Mouse (Mus musculus) neural tube, embryonic 15.5 days (tissue): ENCODE results near the gene H2-Ob. TPM values are rescaled to one million over a fixed set of nuclear protein-coding genes. Genes with fewer than 3 reads are reported as not detected.
A peak's percentile ranks its signal among the peaks of the same experiment; 100 is the strongest.

ENCODE experiments used
- ATAC-seq: fragments of 200-750 bp; cut with Nextera tagmentation; 2 replicates; pipeline ENCODE4 v1.8.0; 2017; ENCODE audit warnings: mild to moderate bottlenecking, moderate TSS enrichment, moderate library complexity; ENCODE audit not compliant: low FRiP score
- H3K27ac ChIP-seq: fragments of 300-500 bp; sonication (generic); replicated peaks from 2 replicates; pipeline ENCODE4 v1.5.1; 2015; ENCODE audit warnings: mild to moderate bottlenecking, inconsistent platforms
- H3K27me3 ChIP-seq: fragments of 300-500 bp; sonication (generic); replicated peaks from 2 replicates; pipeline ENCODE4 v1.6.1; 2015; ENCODE audit warnings: inconsistent platforms
- H3K36me3 ChIP-seq: fragments of 300-500 bp; sonication (generic); 2 replicates; pipeline ENCODE4 v1.6.1; 2015; ENCODE audit warnings: inconsistent platforms
- H3K4me1 ChIP-seq: fragments of 300-500 bp; sonication (generic); 2 replicates; pipeline ENCODE4 v1.6.1; 2015; ENCODE audit warnings: inconsistent platforms
- H3K4me2 ChIP-seq: fragments of 300-500 bp; sonication (generic); 2 replicates; pipeline ENCODE4 v1.6.1; 2015; ENCODE audit warnings: inconsistent platforms, mild to moderate bottlenecking, moderate library complexity
- H3K4me3 ChIP-seq: fragments of 300-500 bp; sonication (generic); replicated peaks from 2 replicates; pipeline ENCODE4 v1.5.1; 2015; ENCODE audit warnings: mild to moderate bottlenecking, inconsistent platforms
- H3K9ac ChIP-seq: fragments of 300-500 bp; sonication (generic); replicated peaks from 2 replicates; pipeline ENCODE4 v1.6.1; 2015; ENCODE audit warnings: mild to moderate bottlenecking, inconsistent platforms
- H3K9me3 ChIP-seq: fragments of 300-500 bp; sonication (generic); replicated peaks from 2 replicates; pipeline ENCODE4 v1.6.1; 2016; ENCODE audit warnings: inconsistent platforms
- WGBS: fragments of 180-500 bp; shearing (Covaris S2); methylation state at CpG from one replicate; pipeline ENCODE4 v1.1.7; 2015; ENCODE audit warnings: mixed read lengths; 5-methylcytosine and 5-hydroxymethylcytosine counted together
- polyA plus RNA-seq: library from polyadenylated mRNA; unstranded; fragments of >200 nt; fragmentation: Nextera tagmentation; extraction: Ambion mirVana; gene quantifications from 2 replicates; pipeline ENCODE4 v1.2.1, GENCODE M21; 2015

H2-Ob gene
- polyA plus RNA-seq = 0.08 and 0.26 TPM in 2 replicates

GRCm38 (mm10) chr17:34238706-34239105, at the start of gene H2-Ob:
Gene H2-Ob (plus strand): TSS chr17:34238903.
- Histone ChIP-seq H3K4me2 (no peak within 1 kb of the TSS), H3K27ac (no peak within 1 kb of the TSS), H3K36me3 (no peaks in the 10 kb centered on the region), H3K27me3 (no peaks in the 10 kb centered on the region), H3K9me3 (no peaks in the 10 kb centered on the region; the same call in 1 of the 2 replicates), H3K4me3 (no peak within 1 kb of the TSS), H3K9ac (no peak within 1 kb of the TSS), H3K4me1 (no peaks in the 10 kb centered on the region)
- 73% methylated on average over 3 of the region's 3 CpGs for WGBS
- ATAC-seq = no peak

GRCm38 (mm10) chr17:34188986-34189385, 49.7 kb upstream of the H2-Ob start:
- no peak for ATAC-seq
- 77% methylated on average over 6 of the region's 6 CpGs for WGBS
- H3K27me3 ChIP-seq = peaks cover 89% of the 10 kb centered on the region

GRCm38 (mm10) chr17:34192852-34193251, 45.9 kb upstream of the H2-Ob start:
- H3K4me1 ChIP-seq = peaks cover 17% of the 10 kb centered on the region
- no peak for ATAC-seq
- no peak overlapping the region for H3K4me3 ChIP-seq
- H3K9me3 ChIP-seq = no peaks in the 10 kb centered on the region
- H3K4me2 ChIP-seq = no peak overlapping the region
- H3K27ac ChIP-seq = no peak overlapping the region
- H3K27me3 ChIP-seq = peaks cover 94% of the 10 kb centered on the region
- WGBS = 26% methylated on average over 16 of the region's 16 CpGs
- no peaks in the 10 kb centered on the region for H3K36me3 ChIP-seq
- H3K9ac ChIP-seq = no peak overlapping the region

More at GRCm38 (mm10) chr17:34188986-34189385, 49.7 kb upstream of the H2-Ob start:
- Histone ChIP-seq H3K4me3 (no peak overlapping the region), H3K9ac (no peak overlapping the region), H3K36me3 (no peaks in the 10 kb centered on the region), H3K27ac (no peak overlapping the region), H3K4me2 (no peak overlapping the region), H3K9me3 (no peaks in the 10 kb centered on the region), H3K4me1 (peaks cover 18% of the 10 kb centered on the region)

GRCm38 (mm10) chr17:34193468-34193867, 45.2 kb upstream of the H2-Ob start:
- H3K4me3 ChIP-seq = no peak overlapping the region
- no peaks in the 10 kb centered on the region for H3K36me3 ChIP-seq
- H3K27me3 ChIP-seq = peaks cover 95% of the 10 kb centered on the region
- no peak overlapping the region for H3K27ac ChIP-seq
- WGBS = 57% methylated on average over 8 of the region's 8 CpGs
- ATAC-seq = no peak
- peaks cover 18% of the 10 kb centered on the region for H3K4me1 ChIP-seq
- H3K9ac ChIP-seq = no peak overlapping the region
- H3K9me3 ChIP-seq = no peaks in the 10 kb centered on the region
- no peak overlapping the region for H3K4me2 ChIP-seq

GRCm38 (mm10) chr17:34194723-34195122, 44.0 kb upstream of the H2-Ob start:
- peaks cover 93% of the 10 kb centered on the region for H3K27me3 ChIP-seq
- H3K9ac ChIP-seq = no peak overlapping the region
- no peak overlapping the region for H3K4me2 ChIP-seq
- H3K36me3 ChIP-seq = no peaks in the 10 kb centered on the region
- 88% methylated on average over 4 of the region's 4 CpGs for WGBS
- no peak for ATAC-seq
- no peaks in the 10 kb centered on the region for H3K9me3 ChIP-seq
- peaks cover 18% of the 10 kb centered on the region for H3K4me1 ChIP-seq
- H3K4me3 ChIP-seq = no peak overlapping the region
- H3K27ac ChIP-seq = no peak overlapping the region

GRCm38 (mm10) chr17:34196491-34196890, 42.2 kb upstream of the H2-Ob start:
- Histone ChIP-seq H3K4me1 (peaks cover 18% of the 10 kb centered on the region), H3K27ac (no peak overlapping the region), H3K4me3 (0 out of 2 replicates have a peak overlapping the region, but pooled peaks have one; percentile 43), H3K9ac (no peak overlapping the region), H3K36me3 (no peaks in the 10 kb centered on the region), H3K4me2 (peak overlapping the region; percentile 85; the same call in 1 of the 2 replicates), H3K9me3 (no peaks in the 10 kb centered on the region), H3K27me3 (peaks cover 93% of the 10 kb centered on the region)
- ATAC-seq = no peak
- WGBS = 29% methylated on average over 12 of the region's 12 CpGs

- H3K27me3 ChIP-seq = peaks cover 86% of the 10 kb centered on the region
- WGBS = 4% methylated on average over 41 of the region's 41 CpGs
Observed at GRCm38 (mm10) chr17:34196941-34197894, 41.5 kb upstream of the H2-Ob start, which contains the start of gene Psmb8. Gene Psmb8 (plus strand): TSS chr17:34197721.

GRCm38 (mm10) chr17:34197904-34198520, 40.7 kb upstream of the H2-Ob start:
- peak overlapping the region; percentile 52 for H3K9ac ChIP-seq

More at GRCm38 (mm10) chr17:34196941-34197894, 41.5 kb upstream of the H2-Ob start, which contains the start of gene Psmb8:
- Histone ChIP-seq H3K4me3 (peak within 1 kb of the TSS; percentile 43), H3K9ac (peak within 1 kb of the TSS; percentile 52), H3K4me1 (peaks cover 18% of the 10 kb centered on the region), H3K36me3 (no peaks in the 10 kb centered on the region), H3K27ac (no peak within 1 kb of the TSS), H3K9me3 (no peaks in the 10 kb centered on the region), H3K4me2 (peak within 1 kb of the TSS; percentile 85)
- peak; percentile 89 for ATAC-seq

GRCm38 (mm10) chr17:34198521-34198912, 40.2 kb upstream of the H2-Ob start:
- no peak overlapping the region for H3K9ac ChIP-seq
- H3K27me3 ChIP-seq = peaks cover 82% of the 10 kb centered on the region
- H3K9me3 ChIP-seq = no peaks in the 10 kb centered on the region
- H3K36me3 ChIP-seq = no peaks in the 10 kb centered on the region
- peak overlapping the region; percentile 85 for H3K4me2 ChIP-seq
- no peak overlapping the region for H3K27ac ChIP-seq
- peak overlapping the region; percentile 43 for H3K4me3 ChIP-seq
- ATAC-seq = no peak
- peaks cover 18% of the 10 kb centered on the region for H3K4me1 ChIP-seq
- WGBS = 10% methylated on average over 11 of the region's 11 CpGs

More at GRCm38 (mm10) chr17:34197904-34198520, 40.7 kb upstream of the H2-Ob start:
- H3K4me1 ChIP-seq = peaks cover 18% of the 10 kb centered on the region
- no peak overlapping the region for H3K27ac ChIP-seq
- peaks cover 80% of the 10 kb centered on the region for H3K27me3 ChIP-seq
- peak overlapping the region; percentile 85 for H3K4me2 ChIP-seq
- WGBS = 2% methylated on average over 32 of the region's 32 CpGs
- H3K36me3 ChIP-seq = no peaks in the 10 kb centered on the region
- H3K9me3 ChIP-seq = no peaks in the 10 kb centered on the region
- ATAC-seq = peak; percentile 43; the same call in 1 of the 2 replicates
- peak overlapping the region; percentile 43 for H3K4me3 ChIP-seq

GRCm38 (mm10) chr17:34199050-34199619, 39.6 kb upstream of the H2-Ob start:
- ATAC-seq = no peak
- H3K27ac ChIP-seq = no peak overlapping the region
- H3K9me3 ChIP-seq = no peaks in the 10 kb centered on the region
- H3K4me2 ChIP-seq = no peak overlapping the region
- WGBS = 67% methylated on average over 12 of the region's 12 CpGs
- H3K27me3 ChIP-seq = peaks cover 80% of the 10 kb centered on the region
- H3K4me3 ChIP-seq = no peak overlapping the region
- no peak overlapping the region for H3K9ac ChIP-seq
- H3K4me1 ChIP-seq = peaks cover 18% of the 10 kb centered on the region
- no peaks in the 10 kb centered on the region for H3K36me3 ChIP-seq

GRCm38 (mm10) chr17:34200047-34200446, 38.7 kb upstream of the H2-Ob start:
- WGBS = 86% methylated on average over 10 of the region's 10 CpGs
- Histone ChIP-seq H3K4me1 (peaks cover 25% of the 10 kb centered on the region), H3K9ac (no peak overlapping the region), H3K9me3 (no peaks in the 10 kb centered on the region), H3K4me3 (no peak overlapping the region), H3K36me3 (no peaks in the 10 kb centered on the region), H3K4me2 (no peak overlapping the region), H3K27me3 (peaks cover 75% of the 10 kb centered on the region), H3K27ac (no peak overlapping the region)
- no peak for ATAC-seq
